16 mouse cellular contexts compared by ENCODE assay signal in genomic region chr14:21850419-21851127, GRCm38 (mm10). TPM values are rescaled to one million over a fixed set of nuclear protein-coding genes. Genes with fewer than 3 reads are reported as not detected.
DNase-seq lines count a peak whose midpoint lies in the region; ATAC-seq and TF ChIP-seq lines count a peak whose summit lies in the region.
"Had no signal": no experiment of that assay in that cellular context is flagged by ENCODE, and none has a peak within 500 bp of the region (broad histone marks: within the 10 kb centered on the region; RNA-seq: fewer than 3 reads in every experiment).

No protein-coding gene starts in this region.

- no peak for TF ChIP-seq POLR2A in ES-Bruce4 (IDR thresholded peaks at IDR 0.05; ENCODE audit: insufficient read depth, low read length)
- no peak for TF ChIP-seq POLR2A in MEL (IDR thresholded peaks at IDR 0.05; ENCODE audit: control insufficient read depth in 1 of 2, insufficient read depth in 1 of 2, low read depth in 1 of 2, low read length in 2 of 2, poor library complexity in 1 of 2)

- no peak overlapping the region for H3K4me3 ChIP-seq in hindbrain, embryonic 13.5 days
- H3K4me3 ChIP-seq in hindbrain, embryonic 10.5 days = no peak overlapping the region
- peak overlapping the region; percentile 13 for H3K4me3 ChIP-seq in ES-Bruce4 (ENCODE audit: low read depth, low read length)
- H3K4me3 ChIP-seq in MEL (ENCODE audit: control insufficient read depth in 1 of 2, insufficient read depth in 1 of 2, low read depth in 2 of 2, low read length in 2 of 2) = peak overlapping the region; percentile 34 to 52
- peak overlapping the region; percentile 24 for H3K4me3 ChIP-seq in liver, embryonic 13.5 days (replicated peaks)
- H3K4me3 ChIP-seq: forebrain, embryonic 10.5 days; limb, embryonic 13.5 days had no signal

- TF ChIP-seq CTCF in ES-Bruce4 (IDR thresholded peaks at IDR 0.05; ENCODE audit: low read depth, low read length) = no peak
- TF ChIP-seq CTCF in MEL (IDR thresholded peaks at IDR 0.05 in 2 of 3, conservative IDR thresholded peaks at IDR 0.05 in 1 of 3; ENCODE audit: control insufficient read depth in 1 of 3, insufficient read depth in 1 of 3, low read depth in 2 of 3, low read length in 3 of 3, poor library complexity in 1 of 3, severe bottlenecking in 1 of 3) = no peak

- peaks cover 13% of the 10 kb centered on the region for H3K36me3 ChIP-seq in hindbrain, embryonic 13.5 days
- H3K36me3 ChIP-seq in hindbrain, embryonic 10.5 days = peaks cover 14% of the 10 kb centered on the region
- H3K36me3 ChIP-seq in ES-Bruce4 (ENCODE audit: control insufficient read depth, insufficient read depth, low read length, poor library complexity, severe bottlenecking) = peaks cover 15% of the 10 kb centered on the region
- H3K36me3 ChIP-seq in MEL (ENCODE audit: control insufficient read depth in 1 of 2, insufficient read depth in 2 of 2, low read length in 2 of 2) = peaks cover 0 to 21% of the 10 kb centered on the region in 2 experiments; a peak in 2 of 4 replicates
- H3K36me3 ChIP-seq in liver, embryonic 13.5 days = peaks cover 15% of the 10 kb centered on the region

- TF ChIP-seq RAD21 in MEL (IDR thresholded peaks at IDR 0.05; ENCODE audit: low read depth, low read length) = no peak

- no peak for DNase-seq in hindbrain, embryonic 10.5 days (ENCODE audit: low spot score)
- DNase-seq in MEL (ENCODE audit: low read depth, low spot score) = no peak
- DNase-seq in liver, embryonic 13.5 days = peak; percentile 75
- DNase-seq in right cerebral cortex, postnatal 36 days (ENCODE audit: low spot score in 2 of 2) = no peak
- DNase-seq in gastrocnemius, postnatal 10 days = no peak
- DNase-seq: cerebellum, postnatal 36 days; gastrocnemius, postnatal 36 days; kidney, adult 9 months; thymus, postnatal 14 days had no signal

- H3K4me1 ChIP-seq in hindbrain, embryonic 13.5 days (replicated peaks) = peaks cover 51% of the 10 kb centered on the region
- H3K4me1 ChIP-seq in hindbrain, embryonic 10.5 days (replicated peaks) = peaks cover 47% of the 10 kb centered on the region
- no peaks in the 10 kb centered on the region for H3K4me1 ChIP-seq in ES-Bruce4 (ENCODE audit: control insufficient read depth, insufficient read depth, low read length)
- peaks cover 9 to 33% of the 10 kb centered on the region in 2 experiments for H3K4me1 ChIP-seq in MEL (ENCODE audit: control insufficient read depth in 1 of 2, insufficient read depth in 2 of 2, low read length in 2 of 2)
- peaks cover 87% of the 10 kb centered on the region for H3K4me1 ChIP-seq in liver, embryonic 13.5 days (replicated peaks)

- peaks cover 9% of the 10 kb centered on the region for H3K79me2 ChIP-seq in MEL (ENCODE audit: control insufficient read depth, insufficient read depth, low read length, poor library complexity)

- no peak overlapping the region for H3K4me2 ChIP-seq in hindbrain, embryonic 13.5 days
- H3K4me2 ChIP-seq in liver, embryonic 13.5 days = peak overlapping the region; percentile 72
- H3K4me2 ChIP-seq: limb, embryonic 13.5 days had no signal

- no peaks in the 10 kb centered on the region for H3K9me3 ChIP-seq in hindbrain, embryonic 13.5 days
- H3K9me3 ChIP-seq in hindbrain, embryonic 10.5 days = no peaks in the 10 kb centered on the region
- H3K9me3 ChIP-seq in ES-Bruce4 (replicated peaks; ENCODE audit: control insufficient read depth, insufficient read depth, low read length, poor library complexity, severe bottlenecking) (no peaks in the 10 kb centered on the region), MEL (replicated peaks; ENCODE audit: insufficient read depth, low read length) (no peaks in the 10 kb centered on the region)
- no peaks in the 10 kb centered on the region for H3K9me3 ChIP-seq in liver, embryonic 13.5 days (replicated peaks)
- H3K9me3 ChIP-seq: forebrain, embryonic 10.5 days; limb, embryonic 13.5 days had no signal

- TF ChIP-seq EP300 in ES-Bruce4 (IDR thresholded peaks at IDR 0.05; ENCODE audit: insufficient read depth, low read depth, low read length) (no peak), MEL (IDR thresholded peaks at IDR 0.05; ENCODE audit: low read depth in 1 of 2, low read length in 2 of 2) (peak in 1 of 2 experiments; percentile 63; a peak in 2 of 4 replicates)

- 76% methylated on average over 24 of the region's 24 CpGs for WGBS in hindbrain, embryonic 13.5 days
- 81% methylated on average over 24 of the region's 24 CpGs for WGBS in hindbrain, embryonic 10.5 days
- WGBS in liver, embryonic 13.5 days (ENCODE audit: insufficient replicate concordance) = 44% methylated on average over 24 of the region's 24 CpGs

- ATAC-seq in hindbrain, embryonic 13.5 days (ENCODE audit: low FRiP score) = no peak
- ATAC-seq in liver, embryonic 13.5 days (ENCODE audit: low read depth) = peak; percentile 52
- ATAC-seq: CD4-positive, CD25-positive, alpha-beta regulatory T cell, adult 4 months; hindbrain, postnatal 0 days; Patski had no signal

- H3K9ac ChIP-seq in hindbrain, embryonic 13.5 days = no peak overlapping the region
- H3K9ac ChIP-seq in ES-Bruce4 (ENCODE audit: low read depth, poor library complexity, severe bottlenecking) (peak overlapping the region; percentile 13; the same call in 1 of the 2 replicates), MEL (ENCODE audit: control insufficient read depth, low read depth, low read length, poor library complexity, severe bottlenecking) (peak overlapping the region; percentile 54)
- H3K9ac ChIP-seq in liver, embryonic 13.5 days = peak overlapping the region; percentile 53
- H3K9ac ChIP-seq: limb, embryonic 13.5 days had no signal

- no peaks in the 10 kb centered on the region for H3K27me3 ChIP-seq in hindbrain, embryonic 13.5 days
- H3K27me3 ChIP-seq in hindbrain, embryonic 10.5 days (ENCODE audit: insufficient read depth, poor library complexity, severe bottlenecking) = no peaks in the 10 kb centered on the region
- no peaks in the 10 kb centered on the region for H3K27me3 ChIP-seq in ES-Bruce4 (ENCODE audit: control insufficient read depth, insufficient read depth, low read length, poor library complexity, severe bottlenecking)
- no peaks in the 10 kb centered on the region for H3K27me3 ChIP-seq in MEL (ENCODE audit: control insufficient read depth in 1 of 2, insufficient read depth in 2 of 2, low read length in 2 of 2)
- no peaks in the 10 kb centered on the region for H3K27me3 ChIP-seq in liver, embryonic 13.5 days
- H3K27me3 ChIP-seq: Patski had no signal

- H3K27ac ChIP-seq in hindbrain, embryonic 13.5 days = 0 out of 2 replicates have a peak overlapping the region, but pooled peaks have one; percentile 18
- no peak overlapping the region for H3K27ac ChIP-seq in hindbrain, embryonic 10.5 days
- peak overlapping the region; percentile 19 for H3K27ac ChIP-seq in ES-Bruce4 (ENCODE audit: insufficient read depth, low read length)
- H3K27ac ChIP-seq in MEL (ENCODE audit: control insufficient read depth, low read depth, low read length) = peak overlapping the region; percentile 75
- H3K27ac ChIP-seq in liver, embryonic 13.5 days = peak overlapping the region; percentile 91
- H3K27ac ChIP-seq: hindbrain, postnatal 0 days; limb, embryonic 13.5 days had no signal

TF ChIP-seq in MEL, 35 proteins besides CTCF, POLR2A, EP300 and RAD21:
- TF ChIP-seq MYC (IDR thresholded peaks at IDR 0.05; ENCODE audit: low read depth, low read length) (no peak), TCF12 (IDR thresholded peaks at IDR 0.05; ENCODE audit: low read depth, low read length) (0 out of 2 replicates have a peak, but pooled peaks have one; percentile 34), SIN3A (IDR thresholded peaks at IDR 0.05; ENCODE audit: low read length) (0 out of 2 replicates have a peak, but pooled peaks have one; percentile 26), TAL1 (IDR thresholded peaks at IDR 0.05; ENCODE audit: low read length) (peak; percentile 70), ETS1 (IDR thresholded peaks at IDR 0.05; ENCODE audit: low read depth, low read length) (peak; percentile 24; the same call in 1 of the 2 replicates), BHLHE40 (IDR thresholded peaks at IDR 0.05; ENCODE audit: borderline replicate concordance, low read depth, low read length) (peak; percentile 31; the same call in 1 of the 2 replicates), GATA1 (IDR thresholded peaks at IDR 0.05; ENCODE audit: low read depth, low read length) (peak; percentile 50; the same call in 1 of the 2 replicates), ELF1 (IDR thresholded peaks at IDR 0.05; ENCODE audit: low read depth, low read length) (no peak)

RNA-seq across cellular contexts. Expression of gene Comtd1, which starts 1.8 kb away (rescaled TPM):
- polyA plus RNA-seq in hindbrain, embryonic 13.5 days (2015; fragmentation: Nextera tagmentation; extraction: Ambion mirVana) = 34.2 TPM in 2 replicates
- 15.7 and 16.8 TPM in 2 replicates for polyA plus RNA-seq in hindbrain, embryonic 10.5 days (2016; fragmentation: Nextera tagmentation; extraction: Ambion mirVana)
- polyA plus RNA-seq in ES-Bruce4 (2011; ENCODE audit: insufficient read depth, insufficient read length, low read depth, missing spikeins) (12.8 and 19.4 TPM in 2 replicates), MEL (2012; ENCODE audit: insufficient read depth in 1 of 2, insufficient read length in 2 of 2, low read depth in 1 of 2, low replicate concordance in 2 of 2, missing spikeins in 1 of 2) (10 to 100 TPM in 1 of 2 experiments, not detected in 1; 35.7 TPM)
- 31.1 and 36.4 TPM in 2 replicates for total RNA-seq in MEL (2012; rRNA removed)
- 30.6 and 34.1 TPM in 2 replicates for polyA plus RNA-seq in liver, embryonic 13.5 days (2015; fragmentation: Nextera tagmentation; extraction: Ambion mirVana)
- total RNA-seq in gastrocnemius, postnatal 10 days (2021) = 10 to 100 TPM; 10.3 to 11.1 TPM

RNA-seq across cellular contexts. Expression of gene Vdac2, which starts 25.5 kb away (rescaled TPM):
- 250 and 265 TPM in 2 replicates for polyA plus RNA-seq in hindbrain, embryonic 13.5 days (2015; fragmentation: Nextera tagmentation; extraction: Ambion mirVana)
- polyA plus RNA-seq in hindbrain, embryonic 10.5 days (2016; fragmentation: Nextera tagmentation; extraction: Ambion mirVana) = 293 and 296 TPM in 2 replicates
- polyA plus RNA-seq in ES-Bruce4 (2011; ENCODE audit: insufficient read depth, insufficient read length, low read depth, missing spikeins) = 358 and 367 TPM in 2 replicates
- total RNA-seq in MEL (2012; rRNA removed) = 247 and 248 TPM in 2 replicates
- 100 to 1,000 TPM in 1 of 2 experiments, 10 to 100 TPM in 1; 74.9 to 327 TPM for polyA plus RNA-seq in MEL (2012; ENCODE audit: insufficient read depth in 1 of 2, insufficient read length in 2 of 2, low read depth in 1 of 2, low replicate concordance in 2 of 2, missing spikeins in 1 of 2)
- 173 and 189 TPM in 2 replicates for polyA plus RNA-seq in liver, embryonic 13.5 days (2015; fragmentation: Nextera tagmentation; extraction: Ambion mirVana)
- 100 to 1,000 TPM; 308 to 335 TPM for total RNA-seq in gastrocnemius, postnatal 10 days (2021)

Comparison
In these comparisons a context has a peak if more than half of its experiments do, and no peak if none do; other contexts are left out.
1. H3K4me3 ChIP-seq: peak in ES-Bruce4 (single experiment), MEL (2 of 2) and liver, embryonic 13.5 days (single experiment); none in hindbrain, embryonic 13.5 days (single experiment) and hindbrain, embryonic 10.5 days (single experiment).